ENCODE assay signal across 20 mouse cellular contexts in the genomic region with DNA sequence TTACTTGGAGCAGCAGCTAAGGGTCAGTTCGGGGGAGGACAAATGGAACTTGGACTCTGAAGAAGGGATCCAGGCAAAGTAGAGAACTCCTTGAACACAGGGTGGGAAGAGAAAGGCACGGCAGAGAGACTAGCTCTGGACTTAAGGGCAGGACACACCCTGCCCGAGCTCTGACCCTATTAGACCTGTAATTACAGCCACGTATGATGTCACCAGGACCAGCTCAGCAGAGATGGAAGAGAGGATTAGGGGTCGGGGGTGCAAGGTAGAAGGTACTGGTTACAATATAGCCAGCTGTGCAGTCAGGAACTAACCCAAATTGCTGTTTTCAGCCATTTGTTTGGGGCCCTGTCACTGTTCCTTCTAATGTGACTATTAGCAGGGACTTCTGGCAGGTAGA. TPM values are rescaled to one million over a fixed set of nuclear protein-coding genes. Genes with fewer than 3 reads are reported as not detected.
DNase-seq lines count a peak whose midpoint lies in the region; ATAC-seq and TF ChIP-seq lines count a peak whose summit lies in the region.
"Had no signal": no experiment of that assay in that cellular context is flagged by ENCODE, and none has a peak within 500 bp of the region (broad histone marks: within the 10 kb centered on the region; RNA-seq: fewer than 3 reads in every experiment).

No protein-coding gene starts in this region.

- no peak overlapping the region for H3K27ac ChIP-seq in forebrain, postnatal 0 days (ENCODE audit: low read depth, low read length)
- no peak overlapping the region for H3K27ac ChIP-seq in forebrain, embryonic 13.5 days
- no peak overlapping the region for H3K27ac ChIP-seq in kidney, embryonic 14.5 days (ENCODE audit: low read depth, low read length)
- H3K27ac ChIP-seq in limb, embryonic 13.5 days = no peak overlapping the region
- H3K27ac ChIP-seq: embryonic facial prominence, embryonic 15.5 days; hindbrain, embryonic 14.5 days; neural tube, embryonic 12.5 days had no signal

- H3K36me3 ChIP-seq in forebrain, postnatal 0 days (ENCODE audit: insufficient read depth) = no peaks in the 10 kb centered on the region
- H3K36me3 ChIP-seq in forebrain, embryonic 13.5 days (ENCODE audit: poor library complexity, severe bottlenecking) = no peaks in the 10 kb centered on the region
- H3K36me3 ChIP-seq in kidney, embryonic 14.5 days (ENCODE audit: control insufficient read depth, insufficient read depth, low read length) = no peaks in the 10 kb centered on the region
- no peaks in the 10 kb centered on the region for H3K36me3 ChIP-seq in E14TG2a.4 (ENCODE audit: insufficient read depth, low read length)
- no peaks in the 10 kb centered on the region for H3K36me3 ChIP-seq in limb, embryonic 13.5 days
- H3K36me3 ChIP-seq: embryonic facial prominence, embryonic 15.5 days; neural tube, embryonic 12.5 days had no signal

- H3K27me3 ChIP-seq in forebrain, postnatal 0 days (ENCODE audit: insufficient read depth, low read length) = peaks cover 43% of the 10 kb centered on the region
- peaks cover 73% of the 10 kb centered on the region for H3K27me3 ChIP-seq in forebrain, embryonic 13.5 days
- H3K27me3 ChIP-seq in kidney, embryonic 14.5 days (ENCODE audit: control insufficient read depth, insufficient read depth, low read length) = peaks cover 53% of the 10 kb centered on the region
- H3K27me3 ChIP-seq in E14TG2a.4 (ENCODE audit: insufficient read depth, low read length) = peaks cover 98% of the 10 kb centered on the region
- peaks cover 97% of the 10 kb centered on the region for H3K27me3 ChIP-seq in limb, embryonic 13.5 days

- no peaks in the 10 kb centered on the region for H3K9me3 ChIP-seq in forebrain, postnatal 0 days (ENCODE audit: low read length)
- H3K9me3 ChIP-seq in forebrain, embryonic 13.5 days (replicated peaks) = no peaks in the 10 kb centered on the region
- H3K9me3 ChIP-seq in kidney, embryonic 14.5 days (ENCODE audit: control insufficient read depth, low read length) = no peaks in the 10 kb centered on the region
- no peaks in the 10 kb centered on the region for H3K9me3 ChIP-seq in E14TG2a.4 (ENCODE audit: low read length)
- no peaks in the 10 kb centered on the region for H3K9me3 ChIP-seq in limb, embryonic 13.5 days
- H3K9me3 ChIP-seq: embryonic facial prominence, embryonic 15.5 days; neural tube, embryonic 12.5 days had no signal

- no peak for DNase-seq in forebrain, postnatal 0 days
- no peak for DNase-seq in kidney, adult 9 months
- no peak for DNase-seq in frontal cortex, postnatal 10 days (ENCODE audit: low spot score in 2 of 2)
- DNase-seq: adrenal gland, postnatal 36 days; cerebellum, adult 11-12 months; cerebellum, postnatal 14 days; gastrocnemius, postnatal 14 days; heart, postnatal 14 days; lung, adult 18-20 months; lung, postnatal 14 days; thymus, postnatal 36 days had no signal

- ATAC-seq in forebrain, postnatal 0 days = no peak
- no peak for ATAC-seq in forebrain, embryonic 13.5 days
- no peak for ATAC-seq in kidney, embryonic 14.5 days (ENCODE audit: low FRiP score, low TSS enrichment)
- no peak for ATAC-seq in limb, embryonic 13.5 days (ENCODE audit: low FRiP score, low read depth)

- no peak overlapping the region for H3K9ac ChIP-seq in forebrain, postnatal 0 days
- H3K9ac ChIP-seq in forebrain, embryonic 13.5 days = no peak overlapping the region
- H3K9ac ChIP-seq in kidney, embryonic 14.5 days (ENCODE audit: low read depth, low read length) = peak overlapping the region; percentile 34; the same call in 1 of the 2 replicates
- H3K9ac ChIP-seq in limb, embryonic 13.5 days = no peak overlapping the region
- H3K9ac ChIP-seq: embryonic facial prominence, embryonic 15.5 days; neural tube, embryonic 12.5 days had no signal

- peak overlapping the region; percentile 32; the same call in 1 of the 2 replicates for H3K4me3 ChIP-seq in forebrain, postnatal 0 days (ENCODE audit: low read depth, low read length)
- H3K4me3 ChIP-seq in forebrain, embryonic 13.5 days = no peak overlapping the region
- H3K4me3 ChIP-seq in kidney, embryonic 14.5 days (ENCODE audit: low read length) = no peak overlapping the region
- peak overlapping the region; percentile 64; the same call in 1 of the 2 replicates for H3K4me3 ChIP-seq in E14TG2a.4 (replicated peaks; ENCODE audit: low read length)
- H3K4me3 ChIP-seq in limb, embryonic 13.5 days = no peak overlapping the region

- 40% methylated on average over 5 of the region's 5 CpGs for WGBS in forebrain, postnatal 0 days
- WGBS in forebrain, embryonic 13.5 days = 41% methylated on average over 5 of the region's 5 CpGs
- 47% methylated on average over 5 of the region's 5 CpGs for WGBS in kidney, embryonic 14.5 days
- WGBS in limb, embryonic 13.5 days = 39% methylated on average over 5 of the region's 5 CpGs

- peak overlapping the region; percentile 57 for H3K4me2 ChIP-seq in forebrain, postnatal 0 days (ENCODE audit: low read depth)
- no peak overlapping the region; the same call in 1 of the 2 replicates for H3K4me2 ChIP-seq in forebrain, embryonic 13.5 days
- H3K4me2 ChIP-seq in kidney, embryonic 14.5 days (replicated peaks; ENCODE audit: low read depth, low read length) = no peak overlapping the region
- peak overlapping the region; percentile 63; the same call in 1 of the 2 replicates for H3K4me2 ChIP-seq in limb, embryonic 13.5 days (replicated peaks)

- H3K4me1 ChIP-seq in forebrain, postnatal 0 days (ENCODE audit: insufficient read depth) = no peaks in the 10 kb centered on the region
- peaks cover 13% of the 10 kb centered on the region for H3K4me1 ChIP-seq in forebrain, embryonic 13.5 days
- H3K4me1 ChIP-seq in kidney, embryonic 14.5 days (ENCODE audit: control insufficient read depth, insufficient read depth, low read length) = peaks cover 19% of the 10 kb centered on the region; the same call in 1 of the 2 replicates
- H3K4me1 ChIP-seq in E14TG2a.4 (replicated peaks; ENCODE audit: low read depth, low read length) = peaks cover 44% of the 10 kb centered on the region
- H3K4me1 ChIP-seq in limb, embryonic 13.5 days = peaks cover 23% of the 10 kb centered on the region

- TF ChIP-seq CTCF in forebrain, postnatal 0 days (IDR thresholded peaks at IDR 0.05; ENCODE audit: low read depth) = no peak
- no peak for TF ChIP-seq CTCF in E14TG2a.4 (conservative IDR thresholded peaks at IDR 0.05; ENCODE audit: low read length)

RNA-seq across cellular contexts. Expression of gene Exoc3l4, which starts 6.0 kb away (rescaled TPM):
- total RNA-seq in forebrain, postnatal 0 days (2014; rRNA removed) = 2.1 TPM in 2 replicates
- polyA plus RNA-seq in forebrain, postnatal 0 days (2015; fragmentation: Nextera tagmentation; extraction: Ambion mirVana) = 1.5 and 2.0 TPM in 2 replicates
- 1.2 and 2.3 TPM in 2 replicates for polyA plus RNA-seq in forebrain, embryonic 13.5 days (2015; fragmentation: Nextera tagmentation; extraction: Ambion mirVana)
- polyA plus RNA-seq in kidney, embryonic 14.5 days (2014; fragmentation: Nextera tagmentation; extraction: Ambion mirVana) = 10.8 and 10.9 TPM in 2 replicates
- 6.6 and 6.9 TPM in 2 replicates for polyA plus RNA-seq in limb, embryonic 13.5 days (2015; fragmentation: Nextera tagmentation; extraction: Ambion mirVana)

RNA-seq across cellular contexts. Expression of gene Lbhd2, which starts 16.2 kb away (rescaled TPM):
- total RNA-seq in forebrain, postnatal 0 days (2014; rRNA removed) = 3.7 and 4.4 TPM in 2 replicates
- polyA plus RNA-seq in forebrain, postnatal 0 days (2015; fragmentation: Nextera tagmentation; extraction: Ambion mirVana) = 10.5 and 12.9 TPM in 2 replicates
- polyA plus RNA-seq in forebrain, embryonic 13.5 days (2015; fragmentation: Nextera tagmentation; extraction: Ambion mirVana) = 0.35 and 1.0 TPM in 2 replicates
- polyA plus RNA-seq in kidney, embryonic 14.5 days (2014; fragmentation: Nextera tagmentation; extraction: Ambion mirVana) = 5.8 and 9.9 TPM in 2 replicates
- polyA plus RNA-seq in limb, embryonic 13.5 days (2015; fragmentation: Nextera tagmentation; extraction: Ambion mirVana) = 9.5 and 13.8 TPM in 2 replicates
- total RNA-seq: CH12.LX; gastrocnemius, postnatal 14 days; heart, adult 8-10 months; heart, postnatal 14 days had no signal

RNA-seq across cellular contexts. Expression of gene Tnfaip2, which starts 19.4 kb away (rescaled TPM):
- 1.0 and 4.8 TPM in 2 replicates for total RNA-seq in forebrain, postnatal 0 days (2014; rRNA removed)
- polyA plus RNA-seq in forebrain, postnatal 0 days (2015; fragmentation: Nextera tagmentation; extraction: Ambion mirVana) = 0.33 and 1.2 TPM in 2 replicates
- polyA plus RNA-seq in forebrain, embryonic 13.5 days (2015; fragmentation: Nextera tagmentation; extraction: Ambion mirVana) = 0.60 and 1.2 TPM in 2 replicates
- 16.5 and 18.8 TPM in 2 replicates for polyA plus RNA-seq in kidney, embryonic 14.5 days (2014; fragmentation: Nextera tagmentation; extraction: Ambion mirVana)
- 7.4 and 7.8 TPM in 2 replicates for polyA plus RNA-seq in limb, embryonic 13.5 days (2015; fragmentation: Nextera tagmentation; extraction: Ambion mirVana)

RNA-seq across cellular contexts. Expression of gene Cdc42bpb, which starts 45.3 kb away (rescaled TPM):
- total RNA-seq in forebrain, postnatal 0 days (2014; rRNA removed) = 113 and 139 TPM in 2 replicates
- polyA plus RNA-seq in forebrain, postnatal 0 days (2015; fragmentation: Nextera tagmentation; extraction: Ambion mirVana) = 28.0 and 31.1 TPM in 2 replicates
- polyA plus RNA-seq in forebrain, embryonic 13.5 days (2015; fragmentation: Nextera tagmentation; extraction: Ambion mirVana) = 25.1 and 34.0 TPM in 2 replicates
- 43.4 and 44.3 TPM in 2 replicates for polyA plus RNA-seq in kidney, embryonic 14.5 days (2014; fragmentation: Nextera tagmentation; extraction: Ambion mirVana)
- 26.5 and 32.4 TPM in 2 replicates for polyA plus RNA-seq in limb, embryonic 13.5 days (2015; fragmentation: Nextera tagmentation; extraction: Ambion mirVana)

Comparison
In these comparisons a context has a peak if more than half of its experiments do, and no peak if none do; other contexts are left out.
1. H3K4me2 ChIP-seq: peak in forebrain, postnatal 0 days (single experiment) and limb, embryonic 13.5 days (single experiment); none in forebrain, embryonic 13.5 days (single experiment) and kidney, embryonic 14.5 days (single experiment).
2. H3K4me3 ChIP-seq: peak in forebrain, postnatal 0 days (single experiment) and E14TG2a.4 (single experiment); none in forebrain, embryonic 13.5 days (single experiment), kidney, embryonic 14.5 days (single experiment) and limb, embryonic 13.5 days (single experiment).